Mouse (Mus musculus) mature B cell (primary cell): Measurements from ENCODE around the gene Esm1.

ENCODE experiments used
- in situ Hi-C: fragments of 300-500 bp; cut with MboI; formaldehyde crosslinking; loops from 2 replicates; pipeline ENCODE4 v1.14.3; 2019

Esm1 gene

DNA sequence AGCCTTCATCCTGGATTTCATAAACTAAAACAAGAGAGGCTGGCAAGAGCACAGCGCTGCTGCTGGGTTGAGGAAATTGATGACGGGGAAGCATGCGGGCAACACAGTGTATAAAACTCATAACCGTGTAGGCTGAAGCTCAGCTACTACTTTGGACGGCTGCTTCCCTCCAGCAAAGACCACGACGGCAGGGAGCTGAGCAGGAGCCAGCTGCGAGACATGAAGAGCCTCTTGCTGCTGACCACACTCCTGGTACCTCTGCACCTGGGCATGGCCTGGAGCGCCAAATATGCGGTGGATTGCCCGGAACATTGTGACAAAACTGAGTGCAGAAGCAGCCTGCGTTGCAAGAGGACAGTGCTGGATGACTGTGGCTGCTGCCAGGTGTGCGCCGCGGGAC lies at the start of gene Esm1:
Gene Esm1, plus strand, starts transcription at position 36 of the 400 bp plus-strand sequence.
- in situ Hi-C loops = no loop called here

DNA sequence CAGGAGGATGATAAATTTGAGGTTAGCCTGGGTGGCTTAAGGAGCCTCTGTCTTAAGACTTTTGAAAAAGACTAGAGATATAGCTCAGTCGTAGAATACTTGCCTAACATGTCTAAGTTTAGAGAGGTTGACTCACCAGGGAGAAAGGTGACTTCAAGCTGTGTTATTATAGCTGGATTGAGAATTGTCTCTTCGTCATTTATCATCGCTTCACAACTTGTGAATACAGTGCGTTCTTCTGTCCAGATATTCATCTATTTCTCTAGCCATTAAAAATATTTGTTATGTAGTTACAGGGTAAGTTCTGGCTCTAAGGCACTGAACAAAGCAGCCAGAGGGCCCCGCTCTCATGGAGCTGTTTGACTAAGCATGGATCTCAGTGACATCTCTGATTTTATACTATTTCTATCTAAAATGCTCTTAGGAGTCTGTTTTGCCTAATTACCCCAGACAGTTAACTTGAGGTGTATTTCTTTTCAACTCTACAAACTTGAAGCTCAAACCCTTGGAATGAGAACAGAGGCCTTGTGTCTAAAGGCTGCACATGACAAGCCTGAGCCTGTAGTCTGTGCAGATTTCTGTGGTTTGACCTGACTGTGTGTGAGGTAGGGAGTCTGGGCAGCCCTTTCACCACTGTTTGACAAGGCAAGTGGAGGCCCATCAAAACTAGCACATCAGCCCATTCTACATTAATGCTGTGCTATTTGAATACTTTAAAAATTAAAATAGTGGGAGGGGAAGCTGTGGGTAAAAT lies 45.0 kb upstream of the Esm1 start:
- in situ Hi-C loops = no loop called here

DNA sequence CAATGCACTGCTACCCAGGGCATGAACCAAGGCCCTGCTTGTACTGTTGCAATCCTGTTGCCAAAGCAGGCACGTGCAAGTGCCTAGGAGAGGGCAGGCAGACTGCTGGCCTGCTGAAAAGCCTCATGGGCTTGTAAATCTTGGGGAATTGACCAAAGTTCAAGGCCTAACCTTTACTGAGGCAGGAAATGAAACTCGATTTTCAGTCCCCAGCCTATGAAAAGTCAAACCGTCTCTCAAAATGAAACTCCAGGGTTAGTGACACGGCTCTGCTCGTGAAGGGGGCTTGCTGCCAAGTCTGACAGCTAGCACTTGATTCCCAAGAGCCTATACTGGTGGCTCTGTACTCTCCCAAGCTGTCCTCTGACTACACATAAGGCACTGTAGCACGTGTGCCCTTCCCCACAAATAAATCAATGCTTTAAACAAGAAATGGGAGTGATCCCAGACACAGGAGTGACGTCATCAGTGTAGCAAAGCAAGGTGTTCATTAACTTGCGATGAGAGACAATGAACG lies 41.4 kb upstream of the Esm1 start:
- in situ Hi-C loops = no loop called here

DNA sequence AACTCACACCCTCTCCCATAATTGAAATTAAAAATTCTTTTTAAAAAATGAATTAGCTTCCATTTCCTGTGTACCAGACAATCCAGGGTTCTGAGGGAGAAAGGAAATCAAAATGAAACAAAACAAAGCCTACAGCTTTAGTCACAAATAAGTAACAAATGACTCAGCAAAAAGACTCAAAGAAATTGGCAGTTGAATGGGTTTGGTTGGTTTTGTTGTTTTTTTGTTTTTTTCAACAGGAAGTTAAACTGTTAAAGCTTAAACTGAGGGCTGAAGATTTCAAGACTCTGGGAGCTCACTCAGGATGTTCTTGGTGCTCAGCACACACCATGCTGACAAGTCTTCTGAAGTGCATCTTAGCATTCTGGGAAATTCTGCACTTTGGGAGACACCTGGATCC lies 39.2 kb upstream of the Esm1 start:
- in situ Hi-C loops = no loop called here

DNA sequence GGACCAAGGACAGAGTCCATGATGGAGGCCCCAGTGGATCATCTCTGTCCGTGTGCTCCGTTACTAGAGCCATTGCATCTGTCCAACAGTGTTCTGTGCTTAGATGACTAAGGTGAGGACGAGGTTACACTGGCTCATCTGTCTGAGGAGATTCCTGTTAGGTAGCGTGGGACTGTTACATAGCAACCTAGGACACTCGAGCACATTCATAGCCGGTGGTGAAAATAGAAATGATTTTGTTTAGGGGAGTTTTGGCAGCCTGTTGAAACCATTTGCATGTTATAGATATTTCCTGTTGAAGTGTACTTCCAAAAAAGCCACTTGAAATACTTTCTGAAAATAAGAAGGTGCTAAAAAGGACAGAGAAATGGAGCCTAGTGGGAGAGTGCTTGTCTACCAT lies 35.3 kb upstream of the Esm1 start:
- in situ Hi-C loops = no loop called here

DNA sequence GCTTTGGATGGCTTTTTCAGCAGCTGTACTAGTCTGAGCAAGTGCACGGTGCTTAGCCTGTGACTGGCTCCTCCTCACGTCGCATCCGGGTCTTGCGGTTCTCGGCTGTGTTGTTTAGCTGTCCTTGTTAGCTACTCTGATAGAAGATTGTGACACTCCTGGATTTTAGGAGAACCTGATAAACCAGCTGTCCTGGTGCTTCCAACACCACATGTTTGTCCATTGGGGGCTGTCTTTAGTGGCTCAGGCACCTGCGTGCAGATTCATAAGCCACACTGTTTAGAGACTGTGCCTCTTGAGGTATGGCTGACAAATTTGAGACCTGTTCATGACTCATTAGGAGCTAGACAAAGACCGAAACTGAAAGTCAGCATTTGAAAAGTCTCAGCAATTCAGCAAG lies 26.1 kb upstream of the Esm1 start:
- in situ Hi-C loops = no loop called here

DNA sequence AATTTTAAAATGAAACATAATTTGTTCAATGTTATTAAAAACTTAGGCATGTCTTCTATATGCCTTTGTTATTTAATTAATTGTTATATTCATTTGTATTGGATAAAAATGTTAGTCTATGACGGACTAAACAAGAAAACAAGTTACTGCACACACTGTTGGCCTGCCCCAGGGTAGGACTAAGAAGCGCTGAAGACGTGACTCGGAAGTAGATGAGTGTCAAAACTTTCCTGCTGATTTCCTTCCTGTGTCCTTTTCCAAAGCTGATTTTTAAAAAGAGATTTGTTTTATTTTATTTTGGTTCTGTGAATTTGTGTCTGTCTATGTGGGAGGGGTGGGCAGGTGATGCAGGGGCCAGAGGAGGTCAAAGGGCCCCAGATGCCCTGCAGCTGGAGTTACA lies 25.7 kb upstream of the Esm1 start:
- in situ Hi-C loops = no loop called here

DNA sequence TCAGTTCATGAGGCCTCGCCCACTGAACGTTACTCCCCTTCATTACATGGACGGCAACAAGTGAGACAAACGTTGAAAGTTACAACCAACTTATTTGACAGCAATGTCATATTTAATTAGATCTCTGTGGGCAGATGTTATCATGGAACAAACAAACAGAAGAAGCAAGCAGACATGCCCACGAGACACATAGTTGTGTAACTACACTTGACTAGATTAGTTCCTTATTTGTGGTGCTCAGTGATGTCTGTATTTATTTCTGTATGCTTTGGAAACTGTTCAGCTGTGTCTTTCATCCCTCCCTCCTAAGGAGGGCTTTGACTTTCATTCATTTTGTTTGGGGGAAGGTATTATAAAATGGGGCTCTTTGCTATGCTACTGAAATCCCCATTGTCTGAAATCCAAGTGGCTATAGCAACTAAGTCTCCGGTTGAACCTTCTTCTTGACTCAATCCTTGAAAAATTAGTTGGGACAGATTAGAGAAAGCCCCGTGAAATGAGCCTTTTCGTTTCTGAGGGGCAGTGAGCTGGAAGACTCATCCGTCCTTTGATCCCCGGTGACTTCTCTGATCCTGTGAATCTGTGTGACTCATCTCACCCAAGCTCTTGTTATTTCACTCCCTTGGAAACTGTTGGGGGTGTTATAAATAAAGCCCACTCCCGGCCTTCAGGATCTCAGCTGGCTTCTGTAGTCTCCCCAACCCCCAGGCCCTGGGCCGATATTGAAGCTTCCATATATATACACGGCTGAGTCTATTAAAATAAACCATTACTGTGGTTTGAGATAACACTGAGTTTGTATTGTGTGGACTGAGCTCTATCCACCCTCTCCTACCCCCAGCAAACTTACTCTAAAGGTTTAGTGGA lies 12.4 kb upstream of the Esm1 start:
- in situ Hi-C loops = no loop called here

DNA sequence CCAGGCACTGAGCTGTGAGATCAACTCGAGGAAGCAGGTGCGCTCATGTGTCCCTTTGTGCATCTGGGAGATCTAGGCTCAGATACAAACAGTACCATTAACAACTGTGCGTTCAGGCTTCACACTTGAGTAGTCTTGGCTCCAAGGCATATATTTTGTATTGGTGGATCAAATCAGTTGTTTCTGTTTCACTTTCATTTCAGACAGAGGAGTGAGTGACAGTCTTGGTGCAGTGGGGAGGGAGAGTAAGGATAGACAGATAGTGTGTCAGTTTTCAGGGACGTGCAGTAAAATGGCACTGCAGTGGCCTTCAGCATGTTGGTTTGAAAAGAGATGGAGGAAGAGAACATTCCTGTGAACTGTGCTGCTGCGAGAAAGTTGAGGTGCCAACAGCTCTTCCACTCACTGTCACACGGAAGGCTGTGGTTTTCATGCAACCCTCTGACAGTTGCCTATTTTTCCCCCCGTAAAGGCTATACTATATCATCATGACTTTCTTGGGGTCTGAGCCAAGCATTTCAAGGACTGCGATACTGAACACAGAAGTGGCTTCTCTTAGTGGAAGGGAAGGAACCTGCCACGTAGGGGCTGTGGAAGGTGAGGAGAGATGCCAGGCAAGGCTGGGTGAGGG lies 11.5 kb upstream of the Esm1 start:
- in situ Hi-C loops = no loop called here

DNA sequence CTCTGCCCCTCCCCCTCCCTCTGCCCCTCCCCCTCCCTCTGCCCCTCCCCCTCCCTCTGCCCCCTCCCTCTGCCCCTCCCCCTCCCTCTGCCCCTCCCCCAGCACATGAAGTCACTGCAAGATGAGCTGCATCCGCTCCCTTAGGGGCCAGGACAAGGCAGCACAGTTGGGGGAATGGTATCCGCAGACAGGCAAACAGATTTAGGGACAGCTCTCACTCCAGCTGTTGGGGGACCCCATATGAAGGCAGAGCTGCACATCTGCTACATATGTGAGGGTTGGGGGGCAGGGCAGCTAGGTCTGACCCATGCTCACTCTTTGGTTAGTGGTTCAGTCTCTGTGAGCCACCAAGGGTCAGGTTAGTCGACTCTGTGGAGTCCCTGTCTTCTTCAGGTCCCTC lies 10.1 kb upstream of the Esm1 start:
- in situ Hi-C loops = no loop called here

DNA sequence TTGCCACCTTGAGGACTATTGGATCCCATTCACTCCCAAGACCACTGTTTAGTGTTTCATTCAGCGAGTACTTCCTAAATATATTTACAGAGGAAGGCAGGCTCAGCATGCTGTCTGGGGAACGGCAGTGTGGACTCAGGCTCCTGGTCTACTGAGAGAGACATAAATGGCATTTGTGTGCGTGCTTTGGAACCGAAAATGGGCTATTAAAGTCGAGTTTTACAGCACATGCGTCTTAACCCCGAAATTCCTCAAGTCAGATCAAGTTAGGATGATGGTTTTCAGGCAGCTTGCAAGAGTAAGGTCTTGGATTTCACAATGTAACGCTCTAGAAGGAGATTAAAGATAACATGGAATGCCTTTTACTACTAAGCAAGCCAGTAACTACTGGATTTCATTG lies 8.7 kb upstream of the Esm1 start:
- in situ Hi-C loops = no loop called here

DNA sequence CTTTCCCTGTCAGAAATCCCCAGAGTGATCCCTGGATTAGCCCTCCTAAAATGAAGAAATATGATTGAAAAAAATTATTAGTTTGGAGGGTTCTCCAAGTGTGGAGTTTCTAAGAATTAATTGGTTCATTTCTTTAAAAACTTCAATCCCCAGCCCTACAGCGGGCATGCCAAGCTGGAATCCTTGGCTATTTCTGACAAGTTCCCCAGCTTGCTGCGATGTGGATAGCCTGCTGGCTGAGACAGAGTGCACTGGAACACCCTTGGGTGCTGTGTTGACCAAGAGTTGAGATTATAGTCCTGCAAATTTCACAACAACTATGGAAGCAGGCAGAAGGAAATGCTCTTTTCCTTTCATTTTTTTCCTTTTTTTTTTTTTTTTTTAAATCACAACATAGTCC lies 7.8 kb upstream of the Esm1 start:
- in situ Hi-C loops = no loop called here

DNA sequence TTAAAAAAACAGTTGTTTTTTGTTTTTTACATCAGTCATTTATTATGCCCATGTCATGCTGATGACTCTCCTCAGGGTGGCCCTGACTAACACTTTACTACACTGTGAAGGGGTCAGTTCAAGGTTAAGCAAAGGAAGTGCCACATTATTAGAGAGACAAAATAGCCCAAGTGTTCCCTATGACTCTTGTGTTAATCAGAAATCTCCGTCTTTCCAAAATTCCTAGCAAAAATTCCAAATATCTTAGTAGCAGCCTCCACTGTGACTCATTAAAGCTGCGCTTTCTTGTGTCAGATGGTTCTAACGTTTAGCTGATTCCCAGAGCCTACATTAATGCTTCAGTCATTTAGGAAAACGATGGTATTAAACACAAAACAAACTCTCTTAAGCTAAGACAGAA lies 7.3 kb upstream of the Esm1 start:
- in situ Hi-C loops = no loop called here

DNA sequence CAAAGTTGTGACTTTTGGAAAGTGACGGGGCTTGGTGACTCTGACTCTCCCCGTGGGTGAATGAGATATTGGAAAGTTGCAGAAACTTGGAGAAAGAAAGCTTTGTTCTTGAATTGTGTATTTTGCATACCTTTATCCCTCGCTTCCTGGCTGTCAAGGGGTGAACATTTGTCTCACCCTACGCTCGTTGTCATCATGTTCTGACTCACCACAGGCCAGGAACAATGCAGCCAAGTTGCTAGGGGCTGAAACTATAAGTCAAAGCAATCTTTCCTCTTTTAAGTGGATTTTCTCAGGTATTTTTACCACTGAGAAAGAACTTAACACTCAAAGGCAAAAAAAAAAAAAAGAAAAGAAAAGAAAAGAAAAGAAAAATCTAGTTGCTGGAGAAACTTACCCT lies 6.3 kb upstream of the Esm1 start:
- in situ Hi-C loops = no loop called here

DNA sequence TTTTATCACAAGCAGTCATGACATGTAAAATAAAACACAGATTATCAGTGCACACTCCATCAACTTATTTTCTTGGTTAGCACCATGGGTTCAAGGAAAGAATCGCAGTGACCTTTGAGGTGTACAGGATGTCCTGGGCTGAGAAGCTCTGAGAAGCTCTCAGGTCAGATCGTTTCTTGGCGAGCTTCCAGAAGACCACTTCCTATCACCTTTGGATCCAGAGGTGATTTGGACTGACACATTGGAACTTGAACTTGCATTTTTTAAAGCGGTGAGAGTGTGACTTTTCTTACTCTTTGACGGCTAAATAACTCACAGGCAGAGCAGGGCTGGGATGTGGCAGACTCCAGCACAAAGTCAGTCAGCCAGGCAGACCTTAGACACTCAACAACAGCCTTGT lies 4.1 kb upstream of the Esm1 start:
- in situ Hi-C loops = no loop called here

DNA sequence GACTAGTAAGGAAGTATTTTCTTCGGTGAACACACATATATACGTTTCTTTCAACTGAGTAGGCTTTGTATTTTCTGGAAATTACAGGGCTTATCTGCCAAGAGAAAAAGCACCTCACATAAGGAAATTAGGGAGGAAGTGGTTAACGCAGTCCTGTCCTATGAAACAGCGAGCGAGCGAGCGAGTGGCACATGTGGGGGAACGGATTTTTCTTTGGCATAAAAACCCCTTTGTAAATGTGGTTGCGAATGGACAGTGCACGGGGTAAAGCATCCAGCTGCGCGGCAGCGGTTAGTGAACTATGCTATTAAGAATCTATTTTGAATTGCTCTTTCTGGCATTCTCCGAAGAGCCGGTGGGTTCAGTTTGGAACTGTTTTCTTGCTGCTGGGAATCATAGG lies 1.9 kb downstream of the Esm1 start:
- in situ Hi-C loops = no loop called here

DNA sequence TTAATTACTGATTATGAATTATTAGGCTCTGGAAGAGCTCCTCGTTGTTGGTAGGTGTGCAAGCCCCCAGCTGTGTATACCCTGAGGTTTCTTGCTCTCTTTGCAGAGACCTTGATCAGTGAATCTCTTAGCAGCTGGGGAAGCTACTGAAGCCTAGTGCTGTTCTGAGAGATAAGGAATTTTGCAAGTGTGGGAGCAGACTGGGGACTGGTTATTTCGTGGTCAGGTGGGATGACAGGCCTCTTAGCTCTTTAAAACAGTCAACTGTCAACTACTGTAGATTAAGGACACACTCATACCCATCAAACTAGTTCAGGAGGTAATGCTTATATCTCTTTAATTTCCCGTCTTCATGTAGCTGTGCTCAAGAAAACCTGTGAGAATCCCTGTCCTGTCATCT lies 2.9 kb downstream of the Esm1 start:
- in situ Hi-C loops = no loop called here

DNA sequence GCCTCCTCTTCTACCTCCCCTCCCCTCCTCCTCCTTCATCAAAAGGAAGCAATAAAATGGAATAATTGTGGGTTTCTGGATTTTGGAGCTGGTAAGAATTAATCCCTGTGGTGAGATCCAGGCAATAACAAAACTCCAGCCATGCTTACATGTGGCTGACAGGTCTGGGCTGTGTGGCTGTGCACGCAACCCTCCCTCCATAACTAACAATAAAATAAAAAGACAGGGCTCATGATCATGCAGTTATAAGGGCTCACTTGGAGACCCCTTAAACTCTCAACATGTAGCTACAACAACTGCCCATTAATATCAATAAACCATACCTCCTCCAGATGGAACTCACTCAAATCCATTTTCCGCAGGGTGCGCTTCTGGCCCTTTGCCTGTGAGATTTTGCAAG lies 4.4 kb downstream of the Esm1 start:
- in situ Hi-C loops = no loop called here

DNA sequence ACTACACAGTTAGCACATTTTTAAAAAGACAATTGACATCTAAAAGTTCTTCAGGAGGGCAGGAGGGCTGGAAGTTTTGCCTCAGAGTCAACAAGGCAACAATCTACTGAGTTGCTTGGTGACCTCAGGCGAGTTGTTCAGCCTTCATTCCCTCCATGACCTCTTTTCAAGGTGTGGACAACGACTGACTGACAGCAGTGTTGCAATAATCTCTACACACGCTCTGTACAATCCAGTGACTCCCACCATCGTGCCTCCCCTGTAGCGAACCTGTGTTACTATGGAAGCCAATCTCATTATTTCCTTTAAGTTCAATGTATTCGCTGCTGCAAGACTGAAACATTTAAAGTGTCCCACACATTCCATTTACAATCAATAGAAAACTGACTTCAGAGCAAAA lies 12.4 kb downstream of the Esm1 start:
- in situ Hi-C loops = no loop called here

DNA sequence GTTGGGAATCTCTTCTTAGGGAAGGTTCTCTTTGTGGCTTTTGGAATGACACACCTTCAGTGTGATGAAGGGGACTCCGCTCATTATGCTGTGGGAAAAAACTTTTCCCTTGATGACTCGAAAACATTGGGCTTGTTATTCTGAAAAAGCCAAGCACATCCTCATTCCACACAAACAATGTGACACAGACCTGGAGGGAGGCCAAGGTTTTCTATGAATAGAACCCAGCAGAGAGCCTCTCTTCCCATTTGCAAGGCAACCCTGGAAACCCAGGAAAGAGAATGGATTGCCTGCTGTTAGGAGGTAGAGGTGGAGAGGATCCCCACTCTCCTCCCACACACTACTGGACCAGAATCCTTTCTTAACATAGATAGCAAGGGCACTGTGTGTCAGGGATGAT lies 14.6 kb downstream of the Esm1 start:
- in situ Hi-C loops = no loop called here

DNA sequence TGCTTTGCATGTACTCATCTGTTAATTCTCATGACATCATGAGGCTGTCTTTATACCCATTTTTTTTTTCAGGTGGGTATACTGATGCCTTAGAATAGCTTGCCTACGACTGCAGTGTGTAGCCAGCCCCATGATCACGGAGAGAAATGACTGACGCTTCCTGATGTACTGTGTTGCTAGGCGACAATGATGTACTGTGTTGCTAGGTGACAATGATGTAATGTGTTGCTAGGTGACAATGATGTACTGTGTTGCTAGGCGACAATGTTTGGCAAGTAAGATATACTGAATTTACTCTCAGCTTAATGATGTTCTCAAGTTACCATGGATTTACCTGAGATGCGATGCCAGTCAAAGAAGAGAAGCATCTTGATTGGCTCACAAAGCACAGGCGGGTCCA lies 16.4 kb downstream of the Esm1 start, which contains the start of gene Gzmk:
Gene Gzmk, minus strand, starts transcription at position 98 of the 400 bp plus-strand sequence.
- in situ Hi-C loops = no loop called here

DNA sequence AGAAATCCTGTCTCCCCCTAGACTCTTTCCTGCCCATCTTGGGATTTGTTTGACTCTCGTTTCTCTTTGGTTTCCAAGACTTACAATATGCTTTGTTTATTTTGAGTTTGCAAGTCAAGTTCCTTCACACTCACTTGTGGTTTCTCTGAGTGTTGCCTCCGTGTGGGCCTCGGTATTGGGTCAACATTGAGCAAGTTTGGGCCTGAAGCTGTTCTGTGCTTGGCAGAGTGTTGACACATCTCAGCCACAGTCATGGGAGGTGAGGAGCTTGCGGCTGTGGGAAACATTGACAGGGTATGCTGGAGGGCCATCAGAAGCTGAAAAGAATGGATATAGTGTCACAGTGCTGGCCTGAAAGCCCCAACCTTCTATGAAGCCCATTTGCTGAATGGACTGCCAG lies 17.6 kb downstream of the Esm1 start:
- in situ Hi-C loops = no loop called here
